Mouse (Mus musculus) midbrain, embryonic 14.5 days (tissue): Measurements from ENCODE around the gene Rnf6. TPM values are rescaled to one million over a fixed set of nuclear protein-coding genes. Genes with fewer than 3 reads are reported as not detected.

Experiments
- ATAC-seq: fragments of 200-750 bp; cut with Nextera tagmentation; 2 replicates; pipeline ENCODE4 v1.8.0; 2017; ENCODE audit warnings: moderate number of reproducible peaks, moderate library complexity; ENCODE audit not compliant: low FRiP score, low TSS enrichment
- DNase-seq: peaks from one replicate; pipeline ENCODE4 v3.0.0-alpha.2; 2015
- H3K27ac ChIP-seq: fragments of 300-500 bp; sonication (generic); replicated peaks from 2 replicates; pipeline ENCODE4 v1.5.1; 2014; ENCODE audit warnings: mild to moderate bottlenecking, low read depth, low read length, moderate library complexity
- H3K27me3 ChIP-seq: fragments of 300-500 bp; sonication (generic); 2 replicates; pipeline ENCODE4 v1.6.1; 2014; ENCODE audit warnings: low read length, control low read depth, mixed read lengths; ENCODE audit not compliant: control insufficient read depth, insufficient read depth
- H3K36me3 ChIP-seq: fragments of 300-500 bp; sonication (generic); 2 replicates; pipeline ENCODE4 v1.6.1; 2014; ENCODE audit warnings: low read length, control low read depth; ENCODE audit not compliant: control insufficient read depth, insufficient read depth
- H3K4me1 ChIP-seq: fragments of 300-500 bp; sonication (generic); 2 replicates; pipeline ENCODE4 v1.6.1; 2014; ENCODE audit warnings: mild to moderate bottlenecking, antibody characterized with exemption, low read length, control low read depth; ENCODE audit not compliant: control insufficient read depth, insufficient read depth
- H3K4me2 ChIP-seq: fragments of 300-500 bp; sonication (generic); 2 replicates; pipeline ENCODE4 v1.6.1; 2014; ENCODE audit warnings: mild to moderate bottlenecking, low read length, moderate library complexity
- H3K4me3 ChIP-seq: fragments of 300-500 bp; sonication (generic); replicated peaks from 2 replicates; pipeline ENCODE4 v1.5.1; 2014; ENCODE audit warnings: low read depth, low read length
- H3K9ac ChIP-seq: fragments of 300-500 bp; sonication (generic); replicated peaks from 2 replicates; pipeline ENCODE4 v1.6.1; 2014; ENCODE audit warnings: mild to moderate bottlenecking, low read length, moderate library complexity
- H3K9me3 ChIP-seq: fragments of 300-500 bp; sonication (generic); 2 replicates; pipeline ENCODE4 v1.6.1; 2016; ENCODE audit warnings: low read length, control low read depth, mixed read lengths; ENCODE audit not compliant: control insufficient read depth
- WGBS: fragments of 180-500 bp; shearing (Covaris S2); extraction: QIAGEN DNeasy Blood & Tissue Kit; methylation state at CpG from one replicate; pipeline ENCODE4 v1.1.7; 2014; 5-methylcytosine and 5-hydroxymethylcytosine counted together
- polyA plus RNA-seq: library from polyadenylated mRNA; unstranded; fragments of >200 nt; fragmentation: Nextera tagmentation; extraction: Ambion mirVana; gene quantifications from 2 replicates; pipeline ENCODE4 v1.2.1, GENCODE M21; 2014

Gene Rnf6
- polyA plus RNA-seq, 1 experiment from 2014 or later = 24.4 TPM

DNA sequence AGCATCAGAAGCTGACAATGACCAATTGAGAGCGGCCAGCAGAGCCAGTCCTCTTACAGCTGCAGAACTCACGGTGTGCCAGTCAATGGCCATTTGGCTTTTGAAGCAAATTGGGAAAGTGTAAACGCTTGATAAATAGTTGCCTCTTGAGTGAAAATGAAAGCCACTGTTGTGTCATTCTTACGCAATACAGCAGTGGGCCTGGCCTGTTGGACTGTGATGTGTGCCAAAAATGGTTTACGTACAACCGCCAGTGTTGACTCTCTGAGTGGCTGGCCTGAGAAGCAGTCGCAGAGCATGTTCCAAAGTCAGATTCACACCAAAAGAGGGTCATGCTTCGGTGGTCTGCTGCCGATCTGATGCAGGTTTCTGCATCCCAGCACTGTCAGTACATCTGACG, 27.4 kb upstream of the Rnf6 start:
- Histone ChIP-seq H3K36me3 (no peaks in the 10 kb centered on the region), H3K4me1 (no peaks in the 10 kb centered on the region), H3K27ac (no peak overlapping the region), H3K4me3 (no peak overlapping the region), H3K9ac (no peak overlapping the region), H3K4me2 (no peak overlapping the region), H3K9me3 (no peaks in the 10 kb centered on the region), H3K27me3 (no peaks in the 10 kb centered on the region)
- DNase-seq (no peak), ATAC-seq (no peak)
- 86% methylated on average over 10 of the region's 10 CpGs for WGBS

DNA sequence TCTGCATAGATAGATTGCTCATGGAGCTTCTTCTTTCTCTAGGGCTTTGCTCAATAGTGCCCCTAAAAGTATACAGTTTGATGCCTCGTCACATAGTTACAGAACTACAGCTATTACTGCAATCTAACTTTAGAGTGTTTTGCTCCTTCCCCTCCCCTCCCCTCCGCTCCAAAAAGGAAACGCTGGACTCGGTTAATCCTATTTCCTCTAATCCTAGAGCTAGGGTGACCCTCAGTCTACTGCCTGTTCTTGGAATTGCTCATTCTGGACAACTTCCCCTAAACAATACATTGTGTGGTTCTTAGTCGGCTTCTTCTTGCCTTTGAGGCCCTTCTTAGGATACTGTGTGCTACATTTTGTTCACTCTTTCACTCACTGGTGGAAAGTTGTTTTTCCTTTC, 26.4 kb upstream of the Rnf6 start:
- Histone ChIP-seq H3K4me3 (no peak overlapping the region), H3K36me3 (no peaks in the 10 kb centered on the region), H3K27me3 (no peaks in the 10 kb centered on the region), H3K9ac (no peak overlapping the region), H3K4me2 (no peak overlapping the region), H3K27ac (no peak overlapping the region), H3K9me3 (no peaks in the 10 kb centered on the region), H3K4me1 (no peaks in the 10 kb centered on the region)
- no peak for DNase-seq
- no peak for ATAC-seq
- WGBS = 43% methylated on average over 5 of the region's 5 CpGs

DNA sequence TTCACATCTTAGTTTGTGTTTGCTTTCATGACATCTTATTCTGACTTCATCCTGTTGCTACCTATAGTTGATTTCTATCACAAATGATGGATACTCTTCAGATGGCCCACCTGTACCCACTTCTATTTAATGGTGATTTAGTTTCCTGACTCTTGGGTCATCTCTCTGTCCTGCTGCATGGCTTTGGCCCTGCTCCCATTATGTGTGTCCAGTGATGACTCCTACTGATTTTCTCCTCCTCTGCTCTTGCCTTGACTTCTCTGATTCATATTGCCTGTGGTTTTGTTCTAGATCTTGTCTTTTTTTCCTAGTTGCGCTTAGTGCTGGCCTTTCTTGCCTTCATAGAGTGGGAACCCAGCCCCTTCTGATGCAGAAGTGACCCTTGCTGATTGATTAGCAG, 25.0 kb upstream of the Rnf6 start:
- H3K27me3 ChIP-seq = no peaks in the 10 kb centered on the region
- 94% methylated on average over 1 of the region's 1 CpGs for WGBS
- ATAC-seq (no peak), DNase-seq (no peak)
- no peak overlapping the region for H3K27ac ChIP-seq
- no peaks in the 10 kb centered on the region for H3K4me1 ChIP-seq
- H3K36me3 ChIP-seq = no peaks in the 10 kb centered on the region
- H3K4me3 ChIP-seq = no peak overlapping the region
- H3K9ac ChIP-seq = no peak overlapping the region
- no peaks in the 10 kb centered on the region for H3K9me3 ChIP-seq
- H3K4me2 ChIP-seq = no peak overlapping the region

DNA sequence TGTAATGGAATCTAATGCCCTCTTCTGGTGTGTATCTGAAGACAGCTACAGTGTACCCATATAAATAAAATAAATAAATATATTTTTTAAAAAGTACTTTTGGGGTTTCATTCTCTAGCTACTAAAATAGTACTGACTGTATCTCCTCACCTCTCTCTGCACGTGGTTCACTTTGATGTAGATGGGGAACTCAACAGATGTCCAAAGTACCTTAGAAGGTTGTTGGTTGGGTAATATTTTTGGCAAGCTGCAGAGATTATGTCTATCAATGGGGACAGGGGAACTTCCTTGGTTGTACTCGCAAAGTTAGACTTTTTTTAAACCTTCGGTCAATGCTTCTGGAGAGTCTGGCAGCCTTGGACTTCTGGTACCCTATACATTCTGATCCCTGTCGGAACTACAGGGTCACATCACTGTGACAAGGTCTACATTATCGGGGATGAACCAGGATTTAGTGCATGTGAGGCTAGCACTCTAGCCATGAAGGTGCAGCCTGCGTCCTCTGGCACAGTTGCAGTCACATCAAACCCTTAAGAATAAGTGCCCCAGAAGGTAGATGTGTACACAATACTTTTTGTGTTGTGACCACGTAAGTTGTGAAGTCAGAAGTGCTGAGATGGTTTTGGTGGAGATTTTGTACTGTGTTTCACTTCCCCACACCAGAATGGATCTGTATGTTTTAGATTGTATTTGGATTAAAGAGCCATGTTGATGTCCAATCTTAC, 24.5 kb upstream of the Rnf6 start:
- H3K36me3 ChIP-seq = no peaks in the 10 kb centered on the region
- H3K27ac ChIP-seq = no peak overlapping the region
- DNase-seq (no peak), ATAC-seq (no peak)
- 95% methylated on average over 7 of the region's 7 CpGs for WGBS
- H3K9me3 ChIP-seq = no peaks in the 10 kb centered on the region
- H3K4me3 ChIP-seq = no peak overlapping the region
- no peak overlapping the region for H3K9ac ChIP-seq
- H3K27me3 ChIP-seq = no peaks in the 10 kb centered on the region
- no peaks in the 10 kb centered on the region for H3K4me1 ChIP-seq
- H3K4me2 ChIP-seq = no peak overlapping the region

DNA sequence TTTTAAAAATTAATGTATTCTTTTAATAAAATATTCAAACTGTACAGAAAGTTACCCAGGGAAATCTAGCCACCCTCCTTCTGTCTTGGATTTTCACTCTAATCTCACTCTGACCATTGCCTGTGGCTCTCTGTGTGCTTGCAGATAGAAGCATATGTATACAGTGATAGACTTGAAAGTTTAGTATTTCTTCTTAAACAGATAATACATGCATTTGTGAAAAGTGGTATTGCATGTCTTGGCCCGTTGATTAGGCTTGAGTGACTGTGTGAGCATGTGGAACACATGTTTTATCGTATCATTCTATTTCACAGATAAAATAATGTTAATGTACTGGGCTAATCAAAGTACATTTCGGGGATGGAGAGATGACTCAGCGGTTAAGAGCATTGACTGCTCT, 23.8 kb upstream of the Rnf6 start:
- H3K9me3 ChIP-seq = no peaks in the 10 kb centered on the region
- no peak overlapping the region for H3K9ac ChIP-seq
- no peak overlapping the region for H3K4me3 ChIP-seq
- no peaks in the 10 kb centered on the region for H3K4me1 ChIP-seq
- DNase-seq (no peak), ATAC-seq (no peak)
- no peak overlapping the region for H3K4me2 ChIP-seq
- no peaks in the 10 kb centered on the region for H3K36me3 ChIP-seq
- no peak overlapping the region for H3K27ac ChIP-seq
- WGBS = 95% methylated on average over 4 of the region's 4 CpGs
- H3K27me3 ChIP-seq = no peaks in the 10 kb centered on the region

DNA sequence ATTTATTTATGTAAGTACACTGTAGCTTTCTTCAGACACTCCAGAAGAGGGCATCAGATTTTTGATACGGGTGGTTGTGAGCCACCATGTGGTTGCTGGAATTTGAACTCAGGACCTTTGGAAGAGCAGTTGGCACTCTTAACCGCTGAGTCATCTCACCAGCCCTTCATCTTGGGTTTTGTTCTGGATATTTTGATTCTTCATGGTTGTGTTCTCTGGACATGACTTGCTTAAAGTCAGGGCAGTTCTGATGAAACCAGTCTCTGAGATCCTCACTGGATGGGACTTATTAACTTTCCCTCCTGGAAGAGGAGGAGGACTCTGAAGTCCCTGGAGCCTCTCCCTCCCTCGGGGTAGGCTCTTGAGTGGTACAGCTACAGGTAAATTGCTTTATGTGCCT, 19.8 kb upstream of the Rnf6 start:
- H3K27ac ChIP-seq = no peak overlapping the region
- no peaks in the 10 kb centered on the region for H3K4me1 ChIP-seq
- WGBS = 97% methylated on average over 3 of the region's 3 CpGs
- no peaks in the 10 kb centered on the region for H3K27me3 ChIP-seq
- H3K4me2 ChIP-seq = no peak overlapping the region
- H3K9ac ChIP-seq = no peak overlapping the region
- no peak for ATAC-seq
- H3K36me3 ChIP-seq = no peaks in the 10 kb centered on the region
- H3K9me3 ChIP-seq = no peaks in the 10 kb centered on the region
- H3K4me3 ChIP-seq = no peak overlapping the region
- no peak for DNase-seq

DNA sequence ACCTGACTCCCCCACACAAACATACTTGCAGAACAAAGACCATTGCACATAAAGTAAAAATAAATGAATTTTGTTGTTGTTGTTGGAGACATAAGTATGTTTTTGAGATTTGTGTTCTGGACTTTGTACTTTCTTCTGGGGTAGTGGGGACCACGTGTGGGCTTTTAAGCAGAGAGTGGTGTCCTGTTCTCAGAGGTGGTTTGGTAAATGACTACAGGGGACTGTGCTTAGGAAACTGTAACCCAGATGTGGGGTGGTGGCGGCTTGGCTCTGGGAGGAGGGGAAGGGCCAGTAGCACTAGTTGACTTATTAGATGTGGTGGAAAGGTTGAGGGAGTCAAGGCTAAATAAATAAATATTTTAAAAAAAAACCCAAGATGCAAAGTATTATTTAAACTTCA, 19.4 kb upstream of the Rnf6 start:
- H3K9ac ChIP-seq = no peak overlapping the region
- H3K27me3 ChIP-seq = no peaks in the 10 kb centered on the region
- no peaks in the 10 kb centered on the region for H3K4me1 ChIP-seq
- no peaks in the 10 kb centered on the region for H3K36me3 ChIP-seq
- 97% methylated on average over 2 of the region's 2 CpGs for WGBS
- no peak for ATAC-seq
- DNase-seq = no peak
- no peak overlapping the region for H3K4me3 ChIP-seq
- no peak overlapping the region for H3K27ac ChIP-seq
- H3K4me2 ChIP-seq = no peak overlapping the region
- H3K9me3 ChIP-seq = no peaks in the 10 kb centered on the region

DNA sequence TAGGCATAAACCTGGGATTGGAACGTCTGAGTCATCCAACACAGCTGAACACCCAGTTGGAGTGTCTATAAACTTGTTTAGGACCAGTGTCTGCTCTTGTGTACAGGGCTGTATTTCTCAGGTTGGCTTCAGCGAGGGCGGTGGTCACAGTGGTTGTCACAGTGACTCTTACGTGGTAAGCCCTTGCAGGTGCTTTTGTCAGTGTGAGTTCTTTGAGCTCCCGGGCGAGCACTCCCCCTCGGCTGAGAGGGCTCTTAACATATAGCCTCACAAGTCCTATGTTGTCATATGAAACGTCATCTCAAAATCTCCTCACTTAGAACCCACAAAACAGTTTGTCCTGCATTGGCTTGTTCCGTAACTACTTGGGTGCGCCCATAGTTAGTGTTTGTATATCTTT, 16.9 kb upstream of the Rnf6 start:
- H3K4me1 ChIP-seq = peaks cover 8% of the 10 kb centered on the region; the same call in 1 of the 2 replicates
- DNase-seq (no peak), ATAC-seq (no peak)
- no peak overlapping the region for H3K4me2 ChIP-seq
- no peaks in the 10 kb centered on the region for H3K9me3 ChIP-seq
- no peak overlapping the region for H3K9ac ChIP-seq
- no peaks in the 10 kb centered on the region for H3K36me3 ChIP-seq
- no peak overlapping the region for H3K4me3 ChIP-seq
- H3K27ac ChIP-seq = no peak overlapping the region
- no peaks in the 10 kb centered on the region for H3K27me3 ChIP-seq
- WGBS = 92% methylated on average over 10 of the region's 10 CpGs

DNA sequence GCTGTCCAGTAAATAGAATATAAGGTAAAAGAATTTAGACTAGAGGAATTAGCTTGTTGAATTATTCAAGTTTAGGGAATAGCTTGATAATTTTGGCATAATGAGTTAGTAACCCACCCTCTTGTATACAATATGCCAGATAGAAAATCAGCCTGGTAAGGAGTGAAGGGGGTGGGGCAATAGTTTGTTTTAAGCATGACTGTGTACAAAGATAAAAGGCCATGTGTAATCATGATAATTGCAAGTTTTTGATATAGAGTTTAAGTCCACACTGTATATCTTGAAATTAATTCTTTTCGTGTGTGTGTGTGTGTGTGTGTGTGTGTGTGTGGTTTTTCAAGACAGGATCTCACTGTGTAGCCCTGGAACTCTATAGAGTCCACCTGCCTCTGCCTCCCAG, 13.0 kb upstream of the Rnf6 start:
- peaks cover 18% of the 10 kb centered on the region; the same call in 1 of the 2 replicates for H3K4me1 ChIP-seq
- no peaks in the 10 kb centered on the region for H3K27me3 ChIP-seq
- H3K36me3 ChIP-seq = no peaks in the 10 kb centered on the region
- 100% methylated on average over 1 of the region's 1 CpGs for WGBS
- no peak for ATAC-seq
- H3K9me3 ChIP-seq = no peaks in the 10 kb centered on the region
- H3K9ac ChIP-seq = no peak overlapping the region
- H3K27ac ChIP-seq = no peak overlapping the region
- peak overlapping the region; percentile 30; the same call in 1 of the 2 replicates for H3K4me2 ChIP-seq
- H3K4me3 ChIP-seq = no peak overlapping the region
- DNase-seq = no peak
